ENCODE assay signal across 8 mouse cellular contexts in the genomic region with DNA sequence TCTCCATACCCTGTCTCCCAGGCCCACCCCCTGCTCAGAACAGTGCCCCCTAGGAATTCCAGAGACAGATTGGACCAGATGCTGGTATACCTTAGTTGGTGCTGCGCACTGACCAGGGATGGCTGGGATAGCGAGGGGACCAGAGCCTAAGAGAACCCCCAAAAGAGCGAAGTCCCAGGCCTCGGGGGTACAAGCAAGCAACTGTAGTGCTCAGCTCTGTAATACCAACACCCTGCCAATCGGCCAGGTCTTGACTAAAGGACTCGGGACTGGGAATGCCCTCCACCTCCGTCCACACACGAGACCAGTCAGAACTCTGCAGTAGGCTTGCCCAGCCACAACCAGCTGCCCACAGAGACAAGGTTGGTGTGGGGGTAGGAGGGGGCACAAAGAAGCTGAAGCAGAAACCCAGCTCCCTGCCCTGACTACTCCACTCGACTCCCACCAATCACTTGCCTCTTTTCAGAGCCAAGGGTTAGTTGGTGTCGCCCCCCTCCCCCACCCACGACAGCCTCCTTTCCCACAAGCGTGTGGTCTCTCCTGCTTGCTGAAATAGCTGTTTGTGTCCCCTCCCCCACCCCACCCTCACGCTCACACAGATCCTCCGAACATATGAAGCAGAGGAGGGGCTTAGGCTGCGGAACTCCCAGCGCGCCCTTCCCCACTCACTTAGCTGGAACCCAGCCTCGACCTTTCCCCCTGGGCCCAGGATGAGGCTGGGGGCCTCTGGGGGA. TPM values are rescaled to one million over a fixed set of nuclear protein-coding genes. Genes with fewer than 3 reads are reported as not detected.
A peak's percentile ranks its signal among the peaks of the same experiment; 100 is the strongest.
DNase-seq lines count a peak whose midpoint lies in the region; ATAC-seq lines count a peak whose summit lies in the region.

No protein-coding gene starts in this region.

- no peak for DNase-seq in lung, postnatal 25 days (ENCODE audit: low spot score)
- DNase-seq in forelimb bud, embryonic 11.5 days (ENCODE audit: low read depth, low spot score) = peak; percentile 39
- DNase-seq in thymus, postnatal 10 days (ENCODE audit: low spot score in 2 of 2) = peak; percentile 80 to 85
- DNase-seq in urinary bladder, postnatal 36 days (ENCODE audit: low spot score in 2 of 2) = no peak
- DNase-seq in kidney, postnatal 36 days = no peak

- H3K4me2 ChIP-seq in lung, embryonic 15.5 days = peak overlapping the region; percentile 43
- H3K4me2 ChIP-seq in liver, embryonic 12.5 days = peak overlapping the region; percentile 27

- 0 out of 2 replicates have a peak, but pooled peaks have one; percentile 43 for ATAC-seq in lung, embryonic 15.5 days (ENCODE audit: borderline replicate concordance, extremely low read depth, low FRiP score, low TSS enrichment)
- ATAC-seq in liver, embryonic 12.5 days = peak; percentile 30; the same call in 1 of the 2 replicates
- no peak for ATAC-seq in inflammation-experienced regulatory T-cells, adult 6 months

- H3K9ac ChIP-seq in lung, embryonic 15.5 days = no peak overlapping the region
- H3K9ac ChIP-seq in liver, embryonic 12.5 days = no peak overlapping the region

- no peaks in the 10 kb centered on the region for H3K36me3 ChIP-seq in lung, embryonic 15.5 days
- H3K36me3 ChIP-seq in liver, embryonic 12.5 days = no peaks in the 10 kb centered on the region

- H3K27ac ChIP-seq in lung, embryonic 15.5 days = no peak overlapping the region
- no peak overlapping the region for H3K27ac ChIP-seq in liver, embryonic 12.5 days

- H3K27me3 ChIP-seq in lung, embryonic 15.5 days = no peaks in the 10 kb centered on the region
- peaks cover 28% of the 10 kb centered on the region for H3K27me3 ChIP-seq in liver, embryonic 12.5 days (replicated peaks)

- 38% methylated on average over 18 of the region's 18 CpGs for WGBS in lung, embryonic 15.5 days
- 41% methylated on average over 18 of the region's 18 CpGs for WGBS in liver, embryonic 12.5 days (ENCODE audit: insufficient replicate concordance)

- no peaks in the 10 kb centered on the region for H3K9me3 ChIP-seq in lung, embryonic 15.5 days
- no peaks in the 10 kb centered on the region for H3K9me3 ChIP-seq in liver, embryonic 12.5 days (replicated peaks)

- no peak overlapping the region for H3K4me3 ChIP-seq in lung, embryonic 15.5 days
- no peak overlapping the region for H3K4me3 ChIP-seq in liver, embryonic 12.5 days

- H3K4me1 ChIP-seq in lung, embryonic 15.5 days = peaks cover 18% of the 10 kb centered on the region
- peaks cover 7% of the 10 kb centered on the region for H3K4me1 ChIP-seq in liver, embryonic 12.5 days

RNA-seq across cellular contexts. Expression of gene Adam11, which starts 7.5 kb away (rescaled TPM):
- 6.1 and 6.3 TPM in 2 replicates for polyA plus RNA-seq in lung, embryonic 15.5 days (2015; fragmentation: Nextera tagmentation; extraction: Ambion mirVana)
- 0.48 and 0.71 TPM in 2 replicates for polyA plus RNA-seq in liver, embryonic 12.5 days (2016; fragmentation: Nextera tagmentation; extraction: Ambion mirVana)
- polyA plus RNA-seq in inflammation-experienced regulatory T-cells, adult 6 months (2017; shearing (Covaris generic)) = under 1 TPM in 1 of 3 experiments, not detected in 2; 0.20 TPM

RNA-seq across cellular contexts. Expression of gene Ccdc43, which starts 56.2 kb away (rescaled TPM):
- 47.6 and 49.0 TPM in 2 replicates for polyA plus RNA-seq in lung, embryonic 15.5 days (2015; fragmentation: Nextera tagmentation; extraction: Ambion mirVana)
- 26.9 and 27.5 TPM in 2 replicates for polyA plus RNA-seq in liver, embryonic 12.5 days (2016; fragmentation: Nextera tagmentation; extraction: Ambion mirVana)
- 10 to 100 TPM; 29.0 to 41.4 (median 40.1) TPM for polyA plus RNA-seq in inflammation-experienced regulatory T-cells, adult 6 months (2017; shearing (Covaris generic))

Comparison
In these comparisons a context has a peak if more than half of its experiments do, and no peak if none do; other contexts are left out.
1. DNase-seq: peak in forelimb bud, embryonic 11.5 days (single experiment) and thymus, postnatal 10 days (2 of 2); none in lung, postnatal 25 days (single experiment), urinary bladder, postnatal 36 days (0 of 2) and kidney, postnatal 36 days (0 of 2).